Mouse (Mus musculus) heart, embryonic 14.5 days (tissue): ENCODE measurements at regions not wholly inside any gene's neighbourhood (a gene's known extent, or its start where the extent isn't known, plus 50 kb on each side); places are given as distances from the start of the nearest gene placed in this dataset.
A peak's percentile ranks its signal among the peaks of the same experiment; 100 is the strongest.

Experiments
- ATAC-seq: fragments of 200-750 bp; cut with Nextera tagmentation; 2 replicates; pipeline ENCODE4 v1.8.0; 2017; ENCODE audit warnings: low read depth, moderate TSS enrichment; ENCODE audit not compliant: insufficient number of reproducible peaks, insufficient read depth, low FRiP score
- H3K27ac ChIP-seq, 2 experiments: fragments of 200-500 bp in 1 of 2; fragments of 300-500 bp in 1 of 2; sonication (generic) in 1 of 2; replicated peaks in 1 of 2; 2 replicates each; pipeline ENCODE4 v1.5.1; 2012 to 2014; ENCODE audit warnings: low read depth in 2 of 2, low read length in 2 of 2, control low read depth in 1 of 2, mild to moderate bottlenecking in 1 of 2, mixed read lengths in 1 of 2; ENCODE audit not compliant: control insufficient read depth in 1 of 2, insufficient read depth in 1 of 2
- H3K27me3 ChIP-seq: fragments of 300-500 bp; sonication (generic); 2 replicates; pipeline ENCODE4 v1.6.1; 2014; ENCODE audit warnings: mild to moderate bottlenecking, low read length, control low read depth; ENCODE audit not compliant: control insufficient read depth, insufficient read depth
- H3K36me3 ChIP-seq: fragments of 300-500 bp; sonication (generic); 2 replicates; pipeline ENCODE4 v1.6.1; 2014; ENCODE audit warnings: mild to moderate bottlenecking, control low read depth, low read length, mixed read lengths; ENCODE audit not compliant: control insufficient read depth, insufficient read depth
- H3K4me1 ChIP-seq, 2 experiments: fragments of 200-500 bp in 1 of 2; fragments of 300-500 bp in 1 of 2; sonication (generic) in 1 of 2; 2 replicates each; pipeline ENCODE4 v1.6.1; 2012 to 2014; ENCODE audit warnings: low read length in 2 of 2, control low read depth in 1 of 2, mixed read lengths in 1 of 2; ENCODE audit not compliant: control insufficient read depth in 2 of 2, insufficient read depth in 2 of 2
- H3K4me2 ChIP-seq: fragments of 300-500 bp; sonication (generic); 2 replicates; pipeline ENCODE4 v1.6.1; 2014; ENCODE audit warnings: mild to moderate bottlenecking, low read length
- H3K4me3 ChIP-seq, 2 experiments: fragments of 200-500 bp in 1 of 2; fragments of 300-500 bp in 1 of 2; sonication (generic) in 1 of 2; 2 replicates each; pipeline ENCODE4 v1.5.1; 2012 to 2014; ENCODE audit warnings: low read length in 2 of 2, mild to moderate bottlenecking in 2 of 2, control low read depth in 1 of 2, low read depth in 1 of 2, moderate library complexity in 1 of 2; ENCODE audit not compliant: control insufficient read depth in 1 of 2, insufficient read depth in 1 of 2
- H3K9ac ChIP-seq: fragments of 300-500 bp; sonication (generic); 2 replicates; pipeline ENCODE4 v1.6.1; 2014; ENCODE audit warnings: mild to moderate bottlenecking, low read length
- H3K9me3 ChIP-seq: fragments of 300-500 bp; sonication (generic); 2 replicates; pipeline ENCODE4 v1.6.1; 2016; ENCODE audit warnings: low read length, control low read depth; ENCODE audit not compliant: control insufficient read depth
- WGBS: fragments of 180-500 bp; shearing (Covaris S2); extraction: QIAGEN DNeasy Blood & Tissue Kit; methylation state at CpG from one replicate; pipeline ENCODE4 v1.1.7; 2014; 5-methylcytosine and 5-hydroxymethylcytosine counted together

DNA sequence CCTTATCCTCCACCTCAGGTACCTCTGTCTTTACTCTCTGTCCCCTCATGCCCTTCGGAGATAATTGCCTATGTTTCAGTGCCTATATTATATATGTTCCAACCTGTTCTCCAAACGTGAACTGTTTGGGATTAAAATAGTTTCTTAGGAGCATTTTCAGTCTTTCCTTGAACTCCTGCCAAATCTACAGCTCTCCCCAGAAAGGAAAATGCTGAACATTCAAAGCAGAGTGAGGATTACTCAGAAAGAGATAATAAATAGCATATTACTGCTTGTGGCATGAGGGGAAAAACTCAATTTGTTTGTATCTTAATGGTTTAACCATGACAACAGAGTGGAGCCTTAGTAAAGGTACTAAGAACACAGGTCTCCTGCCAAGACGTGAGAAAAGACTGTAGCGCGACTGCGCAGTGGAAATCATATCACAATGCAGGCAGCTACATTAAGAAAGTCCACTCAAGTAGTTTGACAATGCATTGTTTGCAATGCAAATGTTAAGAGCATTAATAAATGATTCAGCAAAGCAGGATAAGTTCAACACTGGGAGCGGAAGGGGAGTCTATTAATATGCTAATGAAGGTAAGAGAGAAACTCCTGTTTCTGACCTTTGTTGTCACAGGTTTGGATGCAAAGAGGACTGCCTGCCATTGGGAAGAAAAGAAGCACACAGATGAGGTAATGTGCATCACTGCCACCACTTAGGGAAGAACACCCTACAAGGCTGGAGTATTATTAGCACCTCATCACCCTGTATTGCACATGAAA, 406.8 kb upstream of the Adamts9 start:
- WGBS: 64% methylated on average over 7 of the region's 7 CpGs
- Histone ChIP-seq H3K4me2 (no peak overlapping the region), H3K4me3 (no peak overlapping the region), H3K27me3 (no peaks in the 10 kb centered on the region), H3K27ac (no peak overlapping the region), H3K36me3 (no peaks in the 10 kb centered on the region), H3K9me3 (no peaks in the 10 kb centered on the region), H3K9ac (no peak overlapping the region), H3K4me1 (no peaks in the 10 kb centered on the region; a peak in 1 of 4 replicates)
- ATAC-seq: no peak

DNA sequence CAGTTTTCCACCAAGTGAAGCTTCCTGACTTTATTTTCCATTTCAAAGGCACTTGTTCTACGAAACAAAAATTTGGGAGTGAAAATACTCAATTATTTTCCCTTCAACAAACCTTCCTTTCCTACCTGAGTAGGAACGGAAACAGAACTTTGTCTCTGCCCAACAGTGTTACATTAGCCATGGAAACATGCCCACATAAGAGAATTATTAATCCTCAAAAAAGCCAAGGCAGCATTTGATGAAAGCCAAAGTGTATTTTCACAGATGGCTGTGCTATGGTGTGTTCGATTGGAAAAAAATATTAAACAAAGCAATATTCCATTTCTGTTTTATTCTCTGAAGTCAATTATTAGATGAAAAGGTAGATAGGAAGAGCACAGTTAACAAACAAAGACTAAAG, 404.8 kb upstream of the Adamts9 start:
- no peaks in the 10 kb centered on the region for H3K9me3 ChIP-seq
- H3K4me1 ChIP-seq: no peaks in the 10 kb centered on the region; a peak in 1 of 4 replicates
- WGBS: 81% methylated on average over 3 of the region's 3 CpGs
- H3K27me3 ChIP-seq: no peaks in the 10 kb centered on the region
- H3K36me3 ChIP-seq: no peaks in the 10 kb centered on the region
- no peak overlapping the region for H3K27ac ChIP-seq
- H3K9ac ChIP-seq: no peak overlapping the region
- H3K4me2 ChIP-seq: no peak overlapping the region
- no peak for ATAC-seq
- no peak overlapping the region for H3K4me3 ChIP-seq

DNA sequence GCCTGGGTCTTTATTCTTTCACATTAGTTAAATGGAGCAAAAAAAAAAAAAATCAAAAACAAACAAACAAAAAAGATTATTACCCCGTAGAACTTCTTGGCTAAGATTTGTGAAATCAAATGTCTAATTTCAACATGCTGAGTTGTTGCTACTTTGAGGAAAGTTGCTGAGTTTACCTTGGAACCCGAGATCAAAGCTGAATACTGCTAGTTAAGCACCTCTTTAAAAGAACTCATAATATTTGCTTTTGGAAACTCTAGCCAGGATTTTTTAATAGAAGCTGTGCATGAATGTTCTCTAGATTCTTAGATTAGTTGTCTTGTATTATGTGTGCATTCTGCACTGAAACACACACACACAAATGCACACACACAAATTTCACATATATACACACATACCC, 385.4 kb upstream of the Adamts9 start:
- no peaks in the 10 kb centered on the region for H3K4me1 ChIP-seq
- no peaks in the 10 kb centered on the region for H3K9me3 ChIP-seq
- H3K4me3 ChIP-seq: no peak overlapping the region
- no peak overlapping the region for H3K27ac ChIP-seq
- no peaks in the 10 kb centered on the region for H3K36me3 ChIP-seq
- H3K4me2 ChIP-seq: no peak overlapping the region
- H3K27me3 ChIP-seq: no peaks in the 10 kb centered on the region
- no peak overlapping the region for H3K9ac ChIP-seq
- WGBS: 70% methylated on average over 2 of the region's 2 CpGs
- ATAC-seq: no peak

DNA sequence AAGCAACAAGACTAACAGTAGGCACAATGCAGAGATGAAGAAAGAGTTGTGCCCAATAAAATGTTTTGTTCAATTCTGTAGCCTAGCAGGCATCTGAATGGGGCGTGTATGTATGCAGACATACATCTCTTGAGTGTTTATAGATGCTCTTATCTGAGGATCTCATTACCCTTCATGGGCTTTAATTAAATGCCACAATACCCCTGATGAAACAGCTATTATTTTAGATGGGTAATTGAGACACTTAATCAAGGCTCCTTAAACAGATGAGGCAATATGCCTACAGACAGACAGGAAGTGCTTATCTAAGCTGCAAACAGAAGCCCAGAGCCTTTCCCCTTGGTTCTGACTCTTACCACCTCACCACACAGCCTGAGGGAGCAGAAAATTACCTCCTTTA, 384.6 kb upstream of the Adamts9 start:
- Histone ChIP-seq H3K4me2 (no peak overlapping the region), H3K4me1 (no peaks in the 10 kb centered on the region), H3K27ac (no peak overlapping the region), H3K36me3 (no peaks in the 10 kb centered on the region), H3K9ac (no peak overlapping the region), H3K9me3 (no peaks in the 10 kb centered on the region), H3K27me3 (no peaks in the 10 kb centered on the region), H3K4me3 (no peak overlapping the region)
- ATAC-seq: no peak
- 86% methylated on average over 1 of the region's 1 CpGs for WGBS

DNA sequence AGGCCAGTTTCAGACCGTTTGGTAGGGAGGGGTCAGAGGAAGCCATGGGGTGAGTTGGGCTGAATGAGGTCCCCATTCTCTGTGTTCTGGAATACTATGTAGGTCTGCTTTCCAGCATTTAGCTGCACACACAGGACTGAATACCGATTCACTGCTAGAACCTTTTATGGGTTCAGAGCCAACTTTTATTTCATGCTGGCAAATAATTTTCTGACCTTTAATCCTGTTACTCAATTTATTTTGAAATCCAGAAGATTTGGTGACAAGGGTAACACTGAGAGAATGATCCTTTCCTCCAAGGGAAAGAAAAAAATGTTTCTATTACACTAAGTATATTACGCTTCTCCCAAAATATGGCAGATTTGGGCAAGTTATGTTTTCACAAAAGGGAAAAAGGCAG, 380.6 kb upstream of the Adamts9 start:
- H3K36me3 ChIP-seq: no peaks in the 10 kb centered on the region
- no peak overlapping the region for H3K4me3 ChIP-seq
- no peak overlapping the region for H3K4me2 ChIP-seq
- no peak for ATAC-seq
- H3K9me3 ChIP-seq: no peaks in the 10 kb centered on the region
- no peak overlapping the region for H3K9ac ChIP-seq
- no peaks in the 10 kb centered on the region for H3K27me3 ChIP-seq
- no peak overlapping the region for H3K27ac ChIP-seq
- no peaks in the 10 kb centered on the region for H3K4me1 ChIP-seq
- 83% methylated on average over 3 of the region's 3 CpGs for WGBS

DNA sequence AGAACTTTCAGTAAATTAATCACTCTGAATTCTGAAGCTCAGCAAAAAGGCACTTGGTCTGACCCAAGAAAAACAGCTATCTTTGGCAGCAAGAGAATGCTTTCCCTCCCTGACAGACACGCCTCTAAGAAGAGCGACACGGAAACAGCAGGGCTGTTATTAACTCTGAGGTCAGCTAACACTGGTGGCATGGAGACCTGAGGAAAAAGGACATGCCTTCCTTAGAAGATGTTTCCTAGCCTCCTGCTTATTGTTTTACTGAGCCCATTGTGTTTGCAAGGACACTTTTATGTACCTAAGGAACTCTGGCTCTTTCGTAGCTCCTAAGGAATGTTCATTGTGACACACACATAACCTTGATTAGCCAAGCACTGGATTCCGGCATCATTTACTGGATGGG, 371.3 kb upstream of the Adamts9 start:
- no peak for ATAC-seq
- no peak overlapping the region for H3K4me3 ChIP-seq
- 37% methylated on average over 5 of the region's 5 CpGs for WGBS
- H3K9me3 ChIP-seq: no peaks in the 10 kb centered on the region
- H3K36me3 ChIP-seq: no peaks in the 10 kb centered on the region
- H3K27ac ChIP-seq: peak overlapping the region; percentile 22 to 27; a peak in 2 of 4 replicates
- peak overlapping the region; percentile 9; the same call in 1 of the 2 replicates for H3K4me2 ChIP-seq
- no peaks in the 10 kb centered on the region for H3K27me3 ChIP-seq
- no peaks in the 10 kb centered on the region; a peak in 2 of 4 replicates for H3K4me1 ChIP-seq
- H3K9ac ChIP-seq: no peak overlapping the region

DNA sequence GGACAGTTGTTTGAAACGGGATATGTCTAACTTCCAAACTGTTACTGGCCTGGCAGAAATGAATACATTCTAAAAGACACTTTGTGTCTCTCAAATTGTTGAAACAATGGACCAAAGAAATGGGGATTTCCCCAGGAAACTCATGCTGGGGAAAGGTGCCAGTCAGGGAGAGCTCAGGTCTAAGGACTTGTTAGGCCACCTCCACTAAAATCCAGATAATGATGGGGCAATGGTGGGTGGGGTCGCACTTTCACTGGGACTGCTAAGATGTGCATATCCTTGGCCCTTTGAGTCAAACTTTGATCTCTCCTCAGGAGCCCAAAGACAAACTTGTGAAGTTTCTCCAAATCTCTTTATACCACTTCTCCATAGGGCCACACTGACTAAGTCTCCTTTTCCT, 361.9 kb upstream of the Adamts9 start:
- no peak overlapping the region for H3K9ac ChIP-seq
- H3K4me2 ChIP-seq: no peak overlapping the region
- no peaks in the 10 kb centered on the region for H3K4me1 ChIP-seq
- WGBS: 43% methylated on average over 2 of the region's 2 CpGs
- H3K27ac ChIP-seq: no peak overlapping the region
- no peak for ATAC-seq
- no peaks in the 10 kb centered on the region for H3K36me3 ChIP-seq
- no peaks in the 10 kb centered on the region for H3K27me3 ChIP-seq
- no peaks in the 10 kb centered on the region for H3K9me3 ChIP-seq
- H3K4me3 ChIP-seq: no peak overlapping the region

DNA sequence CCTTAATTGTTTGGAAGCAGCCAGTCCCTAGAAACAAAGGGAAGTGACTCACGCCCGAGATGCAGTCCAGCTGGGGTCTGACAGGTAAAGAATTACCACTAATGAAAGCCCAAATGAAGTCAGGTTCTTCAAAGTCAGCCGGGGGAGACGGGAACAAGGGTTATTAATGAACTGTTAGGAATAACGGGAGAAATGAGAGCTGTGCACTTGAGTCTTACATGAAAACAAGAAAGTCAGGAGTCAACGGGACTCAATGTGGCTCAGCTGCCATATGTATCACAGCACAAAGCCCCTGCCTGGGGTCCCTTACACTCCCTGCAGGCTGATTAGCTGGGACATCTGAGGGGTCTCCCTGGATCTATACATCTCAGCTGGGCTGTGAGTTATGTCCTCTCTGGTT, 354.7 kb upstream of the Adamts9 start:
- no peak for ATAC-seq
- H3K9me3 ChIP-seq: no peaks in the 10 kb centered on the region
- H3K36me3 ChIP-seq: no peaks in the 10 kb centered on the region
- H3K4me2 ChIP-seq: no peak overlapping the region
- H3K4me1 ChIP-seq: no peaks in the 10 kb centered on the region
- no peak overlapping the region for H3K4me3 ChIP-seq
- no peaks in the 10 kb centered on the region for H3K27me3 ChIP-seq
- H3K27ac ChIP-seq: no peak overlapping the region
- H3K9ac ChIP-seq: no peak overlapping the region
- WGBS: 41% methylated on average over 6 of the region's 6 CpGs
